25 mouse cellular contexts compared by ENCODE assay signal in the genomic region with DNA sequence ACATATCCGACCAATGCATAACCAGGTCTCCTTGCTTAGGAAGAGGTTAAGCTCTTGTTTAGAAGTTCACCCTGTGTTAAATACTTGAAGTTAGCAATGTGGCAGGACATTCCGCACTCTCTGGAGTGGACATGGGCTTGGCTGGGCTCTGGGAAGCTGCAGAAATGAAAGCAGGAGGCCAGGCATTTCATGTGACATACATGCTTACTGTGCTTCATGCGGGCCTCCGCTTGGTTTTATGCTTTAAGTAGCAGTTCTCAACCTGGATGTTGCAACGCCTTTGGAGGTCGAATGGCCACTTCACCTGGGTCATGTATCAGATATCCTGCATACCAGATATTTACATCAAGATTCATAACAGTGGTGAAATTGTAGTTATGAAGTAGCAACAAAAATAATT.
A peak's percentile ranks its signal among the peaks of the same experiment; 100 is the strongest.
DNase-seq lines count a peak whose midpoint lies in the region; ATAC-seq and TF ChIP-seq lines count a peak whose summit lies in the region.
"Had no signal": no experiment of that assay in that cellular context is flagged by ENCODE, and none has a peak within 500 bp of the region (broad histone marks: within the 10 kb centered on the region; RNA-seq: fewer than 3 reads in every experiment).

No protein-coding gene starts in this region.

- WGBS in heart, embryonic 12.5 days = 84% methylated on average over 6 of the region's 6 CpGs
- 65% methylated on average over 6 of the region's 6 CpGs for WGBS in lung, postnatal 0 days

- H3K36me3 ChIP-seq in heart, embryonic 12.5 days = no peaks in the 10 kb centered on the region
- H3K36me3 ChIP-seq in lung, postnatal 0 days (ENCODE audit: insufficient read depth, low read length) = no peaks in the 10 kb centered on the region
- H3K36me3 ChIP-seq: embryonic facial prominence, embryonic 13.5 days; embryonic facial prominence, embryonic 15.5 days; forebrain, embryonic 10.5 days; forebrain, embryonic 12.5 days had no signal

- no peak for ATAC-seq in heart, embryonic 12.5 days (ENCODE audit: insufficient number of reproducible peaks, low FRiP score)
- peak; percentile 95 for ATAC-seq in lung, postnatal 0 days
- ATAC-seq: activated CD4-positive, CD25-positive, alpha-beta regulatory T cell, adult 4 months; CD4-positive, CD25-positive, alpha-beta regulatory T cell, adult 4 months; forebrain, embryonic 14.5 days; forebrain, embryonic 16.5 days; Patski had no signal

- peak; percentile 76 for TF ChIP-seq EP300 in lung, postnatal 0 days (IDR thresholded peaks at IDR 0.05)

- H3K9me3 ChIP-seq in heart, embryonic 12.5 days (replicated peaks) = peaks cover 3% of the 10 kb centered on the region; the same call in 1 of the 2 replicates
- H3K9me3 ChIP-seq in lung, postnatal 0 days (ENCODE audit: low read length) = no peaks in the 10 kb centered on the region
- H3K9me3 ChIP-seq: embryonic facial prominence, embryonic 13.5 days; embryonic facial prominence, embryonic 15.5 days; forebrain, embryonic 10.5 days; forebrain, embryonic 12.5 days had no signal

- DNase-seq in heart, adult 11 months = peak; percentile 71
- peak; percentile 76 for DNase-seq in lung, postnatal 0 days (ENCODE audit: low spot score)
- DNase-seq in lung, postnatal 25 days (ENCODE audit: low spot score) = no peak
- DNase-seq in lung, postnatal 14 days = peak; percentile 27
- DNase-seq in embryo, embryonic 11 days = no peak
- DNase-seq in Muller cell, postnatal 12 days (ENCODE audit: inconsistent ontology term) = no peak
- DNase-seq: adrenal gland, adult 8-10 months; adrenal gland, postnatal 14 days; adrenal gland, postnatal 36 days; cerebellum, adult 11-12 months; cerebellum, adult 2 months; cerebellum, adult 9-10 months; cerebellum, postnatal 10 days; cerebellum, postnatal 25 days had no signal

- no peak overlapping the region for H3K4me3 ChIP-seq in heart, embryonic 12.5 days
- no peak overlapping the region for H3K4me3 ChIP-seq in lung, postnatal 0 days (ENCODE audit: low read depth, low read length)
- H3K4me3 ChIP-seq: embryonic facial prominence, embryonic 13.5 days; embryonic facial prominence, embryonic 15.5 days; erythroblast, embryonic 14.5 days; forebrain, embryonic 10.5 days; forebrain, embryonic 12.5 days had no signal

- H3K27me3 ChIP-seq in heart, embryonic 12.5 days (replicated peaks) = no peaks in the 10 kb centered on the region
- no peaks in the 10 kb centered on the region for H3K27me3 ChIP-seq in lung, postnatal 0 days (replicated peaks; ENCODE audit: insufficient read depth, low read length)
- H3K27me3 ChIP-seq: embryonic facial prominence, embryonic 13.5 days; embryonic facial prominence, embryonic 15.5 days; forebrain, embryonic 12.5 days; Patski had no signal

- no peak overlapping the region for H3K27ac ChIP-seq in heart, embryonic 12.5 days (ENCODE audit: poor library complexity, severe bottlenecking)
- H3K27ac ChIP-seq in lung, postnatal 0 days (ENCODE audit: low read length) = 0 out of 2 replicates have a peak overlapping the region, but pooled peaks have one; percentile 17
- H3K27ac ChIP-seq: embryonic facial prominence, embryonic 13.5 days; embryonic facial prominence, embryonic 15.5 days; forebrain, embryonic 10.5 days; forebrain, embryonic 12.5 days had no signal

- TF ChIP-seq CTCF in lung, postnatal 0 days (IDR thresholded peaks at IDR 0.05) = no peak

- no peak overlapping the region for H3K4me2 ChIP-seq in heart, embryonic 12.5 days
- H3K4me2 ChIP-seq in lung, postnatal 0 days (replicated peaks; ENCODE audit: low read depth, low read length) = no peak overlapping the region
- H3K4me2 ChIP-seq: embryonic facial prominence, embryonic 13.5 days; embryonic facial prominence, embryonic 15.5 days; forebrain, embryonic 12.5 days had no signal

- no peak overlapping the region for H3K9ac ChIP-seq in heart, embryonic 12.5 days
- H3K9ac ChIP-seq in lung, postnatal 0 days (replicated peaks; ENCODE audit: low read depth) = no peak overlapping the region
- H3K9ac ChIP-seq: embryonic facial prominence, embryonic 13.5 days; embryonic facial prominence, embryonic 15.5 days; forebrain, embryonic 12.5 days had no signal

- H3K4me1 ChIP-seq in heart, embryonic 12.5 days (replicated peaks) = no peaks in the 10 kb centered on the region
- no peaks in the 10 kb centered on the region for H3K4me1 ChIP-seq in lung, postnatal 0 days (ENCODE audit: insufficient read depth, low read depth, low read length)
- H3K4me1 ChIP-seq: embryonic facial prominence, embryonic 13.5 days; embryonic facial prominence, embryonic 15.5 days; forebrain, embryonic 10.5 days; forebrain, embryonic 12.5 days had no signal

Comparison
In these comparisons a context has a peak if more than half of its experiments do, and no peak if none do; other contexts are left out.
1. DNase-seq: peak in heart, adult 11 months (single experiment), lung, postnatal 0 days (single experiment) and lung, postnatal 14 days (single experiment); none in lung, postnatal 25 days (single experiment), embryo, embryonic 11 days (single experiment) and Muller cell, postnatal 12 days (single experiment).